In the genomic region with DNA sequence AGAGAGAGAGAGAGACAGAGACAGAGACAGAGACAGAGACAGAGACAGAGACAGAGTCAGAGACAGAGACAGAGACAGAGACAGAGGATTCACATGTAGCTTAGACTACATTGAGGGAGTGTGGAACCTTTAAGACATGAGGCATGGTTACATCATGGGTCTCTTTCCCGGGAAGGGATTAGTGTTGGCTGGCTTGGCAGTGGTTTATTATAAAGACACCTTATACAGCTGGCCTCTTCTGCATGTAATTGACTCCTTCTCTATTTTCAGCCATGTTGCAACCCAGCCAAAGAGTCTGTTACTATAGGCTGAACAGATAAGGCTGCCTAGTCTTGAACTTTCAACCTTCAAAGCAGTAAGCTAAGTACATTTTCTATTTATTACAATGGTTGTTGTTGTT, we compare ENCODE assay signal across 24 mouse cellular contexts. TPM values are rescaled to one million over a fixed set of nuclear protein-coding genes. Genes with fewer than 3 reads are reported as not detected.
DNase-seq lines count a peak whose midpoint lies in the region; ATAC-seq and TF ChIP-seq lines count a peak whose summit lies in the region.
"Had no signal": no experiment of that assay in that cellular context is flagged by ENCODE, and none has a peak within 500 bp of the region (broad histone marks: within the 10 kb centered on the region; RNA-seq: fewer than 3 reads in every experiment).

No protein-coding gene starts in this region.

- no peak overlapping the region for H3K4me2 ChIP-seq in liver, postnatal 0 days (ENCODE audit: low read depth, low read length)
- H3K4me2 ChIP-seq: embryonic facial prominence, embryonic 12.5 days; heart, embryonic 13.5 days; hindbrain, embryonic 15.5 days had no signal

- no peak for ATAC-seq in liver, postnatal 0 days
- ATAC-seq: activated CD4-positive, CD25-positive, alpha-beta regulatory T cell, adult 4 months; CD4-positive, CD25-positive, alpha-beta regulatory T cell, adult 4 months; forebrain, embryonic 14.5 days; intestine, embryonic 16.5 days; Patski had no signal

- no peak for TF ChIP-seq CTCF in liver, postnatal 0 days (IDR thresholded peaks at IDR 0.05; ENCODE audit: low read depth)
- no peak for TF ChIP-seq CTCF in layer of hippocampus, adult 2 months (conservative IDR thresholded peaks at IDR 0.05)

- TF ChIP-seq EP300 in liver, postnatal 0 days (IDR thresholded peaks at IDR 0.05; ENCODE audit: low read depth): no peak

- no peak overlapping the region for H3K4me3 ChIP-seq in liver, postnatal 0 days (ENCODE audit: low read depth, low read length)
- no peak overlapping the region for H3K4me3 ChIP-seq in layer of hippocampus, adult 2 months
- H3K4me3 ChIP-seq: embryonic facial prominence, embryonic 12.5 days; heart, embryonic 13.5 days; hindbrain, embryonic 15.5 days had no signal

- no peak for DNase-seq in liver, postnatal 0 days
- DNase-seq in liver (no peak), NIH3T3 (ENCODE audit: low read depth) (peak; percentile 50)
- DNase-seq in fat pad, adult 2 months (ENCODE audit: extremely low read depth, low read depth, low spot score): peak; percentile 74
- no peak for DNase-seq in layer of hippocampus, adult 2 months (ENCODE audit: low spot score in 2 of 2)
- DNase-seq in neural tube, embryonic 10.5 days (ENCODE audit: extremely low spot score, low spot score): no peak
- DNase-seq in frontal cortex, postnatal 10 days (ENCODE audit: low spot score in 2 of 2): no peak
- DNase-seq: adrenal gland, adult 2 months; adrenal gland, postnatal 25 days; B cell, adult 2 months; cerebellum, adult 8-10 months; cerebellum, postnatal 14 days; embryo, embryonic 11 days; gastrocnemius, postnatal 14 days; heart, postnatal 36 days had no signal

- no peaks in the 10 kb centered on the region for H3K27me3 ChIP-seq in liver, postnatal 0 days (ENCODE audit: insufficient read depth, low read length)
- H3K27me3 ChIP-seq: embryonic facial prominence, embryonic 12.5 days; heart, embryonic 13.5 days; hindbrain, embryonic 15.5 days; Patski had no signal

- no peaks in the 10 kb centered on the region for H3K36me3 ChIP-seq in liver, postnatal 0 days (replicated peaks; ENCODE audit: insufficient read depth, low read length)
- H3K36me3 ChIP-seq: embryonic facial prominence, embryonic 12.5 days; G1E; heart, embryonic 13.5 days; hindbrain, embryonic 15.5 days had no signal

- no peak overlapping the region for H3K9ac ChIP-seq in liver, postnatal 0 days (replicated peaks)
- H3K9ac ChIP-seq: embryonic facial prominence, embryonic 12.5 days; heart, embryonic 13.5 days; hindbrain, embryonic 15.5 days had no signal

- H3K4me1 ChIP-seq in liver, postnatal 0 days (ENCODE audit: insufficient read depth): peaks cover 7% of the 10 kb centered on the region
- H3K4me1 ChIP-seq: hindbrain, embryonic 15.5 days had no signal

- H3K9me3 ChIP-seq in liver, postnatal 0 days (ENCODE audit: low read length): no peaks in the 10 kb centered on the region
- H3K9me3 ChIP-seq: embryonic facial prominence, embryonic 12.5 days; G1E; heart, embryonic 13.5 days; hindbrain, embryonic 15.5 days had no signal

- WGBS in liver, postnatal 0 days (ENCODE audit: insufficient replicate concordance): 68% methylated on average over 1 of the region's 1 CpGs

- peak overlapping the region; percentile 69 for H3K27ac ChIP-seq in liver, postnatal 0 days (ENCODE audit: low read depth)
- H3K27ac ChIP-seq in layer of hippocampus, adult 2 months: no peak overlapping the region
- H3K27ac ChIP-seq: embryonic facial prominence, embryonic 12.5 days; heart, embryonic 13.5 days; hindbrain, embryonic 15.5 days had no signal

RNA-seq across cellular contexts. Expression of gene Zcchc24, which starts 21.1 kb away (rescaled TPM):
- polyA plus RNA-seq in liver, postnatal 0 days (2015; fragmentation: Nextera tagmentation; extraction: Ambion mirVana): 13.7 and 13.8 TPM in 2 replicates
- total RNA-seq in layer of hippocampus, adult 2 months (2021): 10 to 100 TPM; 56.4 to 58.5 TPM
- polyA plus RNA-seq: G1E had no signal

RNA-seq across cellular contexts. Expression of gene Anxa11, which starts 52.0 kb away (rescaled TPM):
- polyA plus RNA-seq in liver, postnatal 0 days (2015; fragmentation: Nextera tagmentation; extraction: Ambion mirVana): 13.1 and 13.9 TPM in 2 replicates
- total RNA-seq in layer of hippocampus, adult 2 months (2021): 10 to 100 TPM; 87.9 to 88.8 TPM

Comparison
In these comparisons a context has a peak if more than half of its experiments do, and no peak if none do; other contexts are left out.
1. DNase-seq: peak in NIH3T3 (single experiment) and fat pad, adult 2 months (single experiment); none in liver, postnatal 0 days (single experiment), liver (single experiment), layer of hippocampus, adult 2 months (0 of 2), neural tube, embryonic 10.5 days (single experiment) and frontal cortex, postnatal 10 days (0 of 2).